Mouse (Mus musculus) embryonic facial prominence, embryonic 10.5 days (tissue): ENCODE results near the gene Cyp4b1. TPM values are rescaled to one million over a fixed set of nuclear protein-coding genes. Genes with fewer than 3 reads are reported as not detected.
"Not testable (repeated sequence)": the region's sequence is repeated elsewhere in the genome, so short reads cannot be mapped to it uniquely, and the experiment has no call there.

ENCODE experiments used
- DNase-seq: peaks from one replicate; pipeline ENCODE4 v3.0.0-alpha.2; 2017; ENCODE audit warnings: low spot score
- H3K27ac ChIP-seq: fragments of 300-500 bp; sonication (generic); replicated peaks from 2 replicates; pipeline ENCODE4 v1.5.1; 2016; ENCODE audit warnings: mild to moderate bottlenecking
- H3K27me3 ChIP-seq: fragments of 300-500 bp; sonication (generic); replicated peaks from 2 replicates; pipeline ENCODE4 v1.6.1; 2016; ENCODE audit warnings: low read depth, mild to moderate bottlenecking; ENCODE audit not compliant: poor library complexity, severe bottlenecking
- H3K36me3 ChIP-seq: fragments of 300-500 bp; sonication (generic); replicated peaks from 2 replicates; pipeline ENCODE4 v1.6.1; 2016; ENCODE audit warnings: mild to moderate bottlenecking, moderate library complexity
- H3K4me1 ChIP-seq: fragments of 300-500 bp; sonication (generic); 2 replicates; pipeline ENCODE4 v1.6.1; 2016
- H3K4me3 ChIP-seq: fragments of 300-500 bp; sonication (generic); 2 replicates; pipeline ENCODE4 v1.5.1; 2016; ENCODE audit warnings: mild to moderate bottlenecking, moderate library complexity
- H3K9me3 ChIP-seq: fragments of 300-500 bp; sonication (generic); 2 replicates; pipeline ENCODE4 v1.6.1; 2016; ENCODE audit warnings: mild to moderate bottlenecking
- WGBS: fragments of 180-500 bp; shearing (Covaris S2); methylation state at CpG from one replicate; pipeline ENCODE4 v1.1.7; 2016; 5-methylcytosine and 5-hydroxymethylcytosine counted together
- polyA plus RNA-seq: library from polyadenylated mRNA; unstranded; fragments of >200 nt; fragmentation: Nextera tagmentation; extraction: Ambion mirVana; gene quantifications from 2 replicates; pipeline ENCODE4 v1.2.1, GENCODE M21; 2016

The Cyp4b1 gene
- polyA plus RNA-seq, 1 experiment from 2014 or later = not detected

GRCm38 (mm10) chr4:115625560-115625959 lies 22.0 kb downstream of the Cyp4b1 start:
- 86% methylated on average over 3 of the region's 3 CpGs for WGBS
- H3K36me3 ChIP-seq, H3K27me3 ChIP-seq, DNase-seq, H3K4me3 ChIP-seq, H3K27ac ChIP-seq, H3K4me1 ChIP-seq, H3K9me3 ChIP-seq: not testable (repeated sequence)

DNA sequence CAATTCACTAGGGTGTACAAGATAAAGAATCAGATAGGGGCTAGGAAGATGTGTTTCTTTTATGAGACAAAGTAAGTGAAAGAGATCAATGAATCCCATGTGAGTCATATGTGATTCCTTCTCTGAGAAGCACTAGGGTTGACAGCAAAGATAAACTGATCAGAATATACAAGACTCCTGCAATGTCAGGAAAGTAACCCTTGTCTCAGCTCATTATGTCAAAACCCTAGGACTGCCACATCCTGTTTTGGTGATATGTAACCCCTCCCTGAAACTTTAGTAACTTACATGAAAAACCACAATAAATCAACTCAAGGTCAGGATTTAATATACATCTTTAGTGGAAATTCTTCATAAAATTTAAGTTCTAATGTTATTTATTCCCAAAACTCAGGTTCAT lies 33.5 kb downstream of the Cyp4b1 start:
- Histone ChIP-seq H3K36me3 (no peaks in the 10 kb centered on the region), H3K4me3 (no peak overlapping the region), H3K4me1 (no peaks in the 10 kb centered on the region), H3K27ac (no peak overlapping the region), H3K27me3 (no peaks in the 10 kb centered on the region), H3K9me3 (no peaks in the 10 kb centered on the region)
- no peak for DNase-seq

GRCm38 (mm10) chr4:115600611-115601010 lies 46.9 kb downstream of the Cyp4b1 start, which contains the start of gene Cyp4a32:
TSS of gene Cyp4a32 (plus strand) at chr4:115600969.
- H3K9me3 ChIP-seq = not testable (repeated sequence)
- 86% methylated on average over 8 of the region's 8 CpGs for WGBS

DNA sequence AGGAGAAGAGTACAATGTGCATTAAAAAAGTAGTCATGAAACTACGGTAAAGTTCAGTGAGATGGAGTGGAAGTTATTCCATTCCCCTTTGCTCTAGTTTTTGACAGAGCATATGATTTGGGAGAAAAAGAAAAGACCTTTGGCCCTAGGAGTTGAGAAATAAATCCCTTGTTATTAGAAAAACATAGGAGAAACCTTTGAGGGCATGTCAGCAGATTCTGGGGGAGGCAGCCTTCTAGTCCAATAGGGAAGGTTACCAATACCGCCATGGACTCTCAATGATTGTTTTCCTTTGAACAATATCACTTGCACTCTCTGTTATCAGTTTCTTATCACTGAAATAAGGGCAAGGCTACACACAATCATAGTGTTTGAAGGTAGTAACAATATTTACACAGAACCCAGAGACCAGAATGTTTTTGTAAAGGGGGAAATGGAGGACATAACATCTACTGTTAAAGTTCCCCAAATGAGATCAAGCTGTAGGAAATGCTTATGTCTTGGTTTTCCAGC lies 50.6 kb downstream of the Cyp4b1 start:
- Histone ChIP-seq H3K9me3 (no peaks in the 10 kb centered on the region), H3K27me3 (no peaks in the 10 kb centered on the region), H3K36me3 (no peaks in the 10 kb centered on the region), H3K27ac (no peak overlapping the region), H3K4me3 (no peak overlapping the region), H3K4me1 (no peaks in the 10 kb centered on the region)
- WGBS = 83% methylated on average over 2 of the region's 2 CpGs
- no peak for DNase-seq

More at GRCm38 (mm10) chr4:115600611-115601010, 46.9 kb downstream of the Cyp4b1 start, which contains the start of gene Cyp4a32:
- not testable (repeated sequence) for H3K27ac ChIP-seq, H3K36me3 ChIP-seq, H3K4me1 ChIP-seq, DNase-seq, H3K4me3 ChIP-seq, H3K27me3 ChIP-seq

DNA sequence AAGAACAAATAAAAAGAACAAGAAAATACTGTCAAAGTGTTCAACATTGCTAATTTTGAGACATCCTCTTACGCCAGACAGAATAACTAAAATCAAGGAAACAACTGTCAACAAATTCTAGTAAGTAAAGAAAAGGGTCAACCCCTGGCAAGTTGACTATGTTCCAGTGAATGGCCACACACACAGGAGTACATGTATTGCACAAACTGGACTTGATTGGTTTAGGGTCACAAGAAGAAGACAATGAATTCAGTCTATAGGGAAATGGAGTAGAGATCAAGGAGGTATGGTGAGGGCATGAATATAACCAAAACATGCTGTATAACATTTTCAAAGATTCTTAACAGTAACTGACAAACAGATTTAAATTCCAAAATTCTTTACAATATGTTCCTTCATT lies 51.2 kb downstream of the Cyp4b1 start:
- no peaks in the 10 kb centered on the region for H3K9me3 ChIP-seq
- no peaks in the 10 kb centered on the region for H3K27me3 ChIP-seq
- H3K4me1 ChIP-seq = no peaks in the 10 kb centered on the region
- no peak overlapping the region for H3K4me3 ChIP-seq
- no peak for DNase-seq
- no peak overlapping the region for H3K27ac ChIP-seq
- WGBS = 90% methylated on average over 1 of the region's 1 CpGs
- H3K36me3 ChIP-seq = no peaks in the 10 kb centered on the region

- Histone ChIP-seq H3K9me3 (no peaks in the 10 kb centered on the region), H3K27me3 (no peaks in the 10 kb centered on the region), H3K27ac (no peak overlapping the region), H3K4me3 (no peak overlapping the region), H3K36me3 (no peaks in the 10 kb centered on the region), H3K4me1 (no peaks in the 10 kb centered on the region)
- DNase-seq = no peak
These were observed 64.5 kb downstream of the Cyp4b1 start for GRCm38 (mm10) chr4:115583036-115583435.

- DNase-seq = no peak
- Histone ChIP-seq H3K4me3 (no peak overlapping the region), H3K27ac (no peak overlapping the region), H3K27me3 (no peaks in the 10 kb centered on the region), H3K4me1 (no peaks in the 10 kb centered on the region), H3K36me3 (no peaks in the 10 kb centered on the region), H3K9me3 (no peaks in the 10 kb centered on the region)
- 81% methylated on average over 2 of the region's 2 CpGs for WGBS
These were observed 71.7 kb downstream of the Cyp4b1 start for GRCm38 (mm10) chr4:115575776-115576175.

GRCm38 (mm10) chr4:115575255-115575654 lies 72.3 kb downstream of the Cyp4b1 start:
- no peak overlapping the region for H3K4me3 ChIP-seq
- DNase-seq = no peak
- no peaks in the 10 kb centered on the region for H3K9me3 ChIP-seq
- H3K36me3 ChIP-seq = no peaks in the 10 kb centered on the region
- WGBS = 81% methylated on average over 3 of the region's 3 CpGs
- H3K27ac ChIP-seq = no peak overlapping the region
- no peaks in the 10 kb centered on the region for H3K27me3 ChIP-seq
- H3K4me1 ChIP-seq = no peaks in the 10 kb centered on the region

Other genes starting within 250 kb of the Cyp4b1 start
- not detected in 2 replicates for gene Cyp4a12b, start 236.1 kb downstream of the Cyp4b1 start, polyA plus RNA-seq
- not detected in 2 replicates for gene Cyp4a30b, start 195.1 kb downstream of the Cyp4b1 start, polyA plus RNA-seq
- gene Cyp4a14, start 151.6 kb downstream of the Cyp4b1 start, polyA plus RNA-seq = not detected in 2 replicates
- gene Cyp4a10, start 129.5 kb downstream of the Cyp4b1 start, polyA plus RNA-seq = not detected in 2 replicates
- gene Cyp4a31, start 84.1 kb downstream of the Cyp4b1 start, polyA plus RNA-seq = not detected in 2 replicates
- not detected in 2 replicates for gene Cyp4a32, start 46.8 kb downstream of the Cyp4b1 start, polyA plus RNA-seq
- gene Efcab14, start 90.0 kb upstream of the Cyp4b1 start, polyA plus RNA-seq = 33.5 and 34.2 TPM in 2 replicates
- gene Tex38, start 133.3 kb upstream of the Cyp4b1 start, polyA plus RNA-seq = 0.25 and 0.26 TPM in 2 replicates
- gene Atpaf1, start 137.1 kb upstream of the Cyp4b1 start, polyA plus RNA-seq = 47.3 and 56.5 TPM in 2 replicates
- gene Mob3c, start 180.4 kb upstream of the Cyp4b1 start, polyA plus RNA-seq = 2.8 and 3.5 TPM in 2 replicates
- gene Mknk1, start 191.5 kb upstream of the Cyp4b1 start, polyA plus RNA-seq = 23.0 and 23.6 TPM in 2 replicates
- not detected in 2 replicates for gene Kncn, start 236.7 kb upstream of the Cyp4b1 start, polyA plus RNA-seq
- gene 6430628N08Rik, start 242.9 kb upstream of the Cyp4b1 start, polyA plus RNA-seq = 0.09 TPM in 1 of 2 replicates, not detected in the other